Mouse (Mus musculus): ENCODE results near the gene Gm5269.

- TF ChIP-seq EP300 (IDR thresholded peaks at IDR 0.05; ENCODE audit: low read length): peak; percentile 28; the same call in 1 of the 2 replicates
- no peak for TF ChIP-seq GABPA (IDR thresholded peaks at IDR 0.05; ENCODE audit: insufficient replicate concordance, low read depth, low read length)
- TF ChIP-seq ETS1 (conservative IDR thresholded peaks at IDR 0.05; ENCODE audit: low read depth, low read length): peak; percentile 23; the same call in 1 of the 2 replicates
- no peak for TF ChIP-seq SIN3A (IDR thresholded peaks at IDR 0.05; ENCODE audit: low read length)
- TF ChIP-seq JUND (conservative IDR thresholded peaks at IDR 0.05; ENCODE audit: low read depth, low read length): no peak
- TF ChIP-seq MAZ (IDR thresholded peaks at IDR 0.05; ENCODE audit: low read depth, low read length): no peak
Observed at GRCm38 (mm10) chr1:45881228-45881832, 8.7 kb downstream of the Gm5269 start.

Measured in CH12.LX (cell line).